Mouse (Mus musculus): Measurements from ENCODE around the gene Mcee. TPM values are rescaled to one million over a fixed set of nuclear protein-coding genes. Genes with fewer than 3 reads are reported as not detected.

Mcee gene
- polyA plus RNA-seq, 1 experiment from 2014 or later: 34.2 TPM

DNA sequence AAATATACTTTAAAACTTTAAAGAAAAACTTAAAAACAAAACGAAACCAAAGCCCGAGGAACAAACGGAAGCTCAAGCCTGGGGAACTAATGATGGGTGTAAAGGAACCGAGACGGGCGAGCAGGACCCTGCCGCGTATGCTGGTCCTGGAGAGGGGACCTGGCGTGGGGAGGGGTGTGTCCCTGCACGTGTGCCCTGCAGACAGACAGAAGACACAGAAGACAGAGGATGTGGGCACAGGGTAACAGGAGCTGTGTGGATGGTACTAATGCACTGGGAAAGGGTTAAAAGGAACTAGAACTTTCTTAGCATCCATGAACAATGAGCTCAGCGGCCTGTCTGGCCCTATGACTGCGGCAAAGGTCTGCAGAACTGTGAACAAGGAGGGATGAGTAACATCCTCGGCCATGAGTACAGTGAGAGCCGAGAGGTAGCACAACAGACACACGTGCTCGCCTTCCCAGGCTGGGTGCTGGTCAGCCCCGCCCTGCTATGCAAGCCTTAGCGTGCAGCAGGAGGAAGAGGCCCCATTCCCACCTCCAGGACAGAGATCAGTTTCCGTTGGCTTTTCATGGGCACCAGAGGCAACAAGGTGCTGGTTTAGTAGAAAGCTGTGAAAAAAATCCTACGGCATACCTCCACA is 32.3 kb upstream of the Mcee start:
- Histone ChIP-seq H3K27me3 (ENCODE audit: control insufficient read depth, insufficient read depth, low read length) (no peaks in the 10 kb centered on the region), H3K4me2 (ENCODE audit: low read depth) (no peak overlapping the region), H3K4me1 (ENCODE audit: control insufficient read depth, insufficient read depth, low read length) (no peaks in the 10 kb centered on the region), H3K4me3 (ENCODE audit: low read depth, low read length) (no peak overlapping the region), H3K9me3 (ENCODE audit: control insufficient read depth, low read length) (no peaks in the 10 kb centered on the region), H3K36me3 (ENCODE audit: control insufficient read depth, insufficient read depth, low read length) (peaks cover 6% of the 10 kb centered on the region), H3K9ac (ENCODE audit: low read length) (no peak overlapping the region), H3K27ac (ENCODE audit: low read depth, low read length) (no peak overlapping the region)
- 84% methylated on average over 20 of the region's 20 CpGs for whole genome bisulfite sequencing
- DNase-seq (ENCODE audit: low spot score) (no peak), ATAC-seq (ENCODE audit: insufficient read depth, low FRiP score, low TSS enrichment) (no peak)

GRCm38 (mm10) chr7:64360586-64360945 is 31.8 kb upstream of the Mcee start:
- WGBS: 66% methylated on average over 3 of the region's 3 CpGs
- no peak overlapping the region for H3K9ac ChIP-seq (ENCODE audit: low read length)
- H3K27me3 ChIP-seq (ENCODE audit: control insufficient read depth, insufficient read depth, low read length): no peaks in the 10 kb centered on the region
- DNase-seq (ENCODE audit: low spot score) (no peak), ATAC-seq (ENCODE audit: insufficient read depth, low FRiP score, low TSS enrichment) (no peak)
- no peak overlapping the region for H3K27ac ChIP-seq (ENCODE audit: low read depth, low read length)
- H3K36me3 ChIP-seq (ENCODE audit: control insufficient read depth, insufficient read depth, low read length): peaks cover 6% of the 10 kb centered on the region
- H3K4me3 ChIP-seq (ENCODE audit: low read depth, low read length): no peak overlapping the region
- H3K4me2 ChIP-seq (ENCODE audit: low read depth): no peak overlapping the region
- H3K9me3 ChIP-seq (ENCODE audit: control insufficient read depth, low read length): no peaks in the 10 kb centered on the region
- no peaks in the 10 kb centered on the region for H3K4me1 ChIP-seq (ENCODE audit: control insufficient read depth, insufficient read depth, low read length)

GRCm38 (mm10) chr7:64365863-64366262 is 26.5 kb upstream of the Mcee start:
- Histone ChIP-seq H3K27ac (ENCODE audit: low read depth, low read length) (no peak overlapping the region), H3K27me3 (ENCODE audit: control insufficient read depth, insufficient read depth, low read length) (no peaks in the 10 kb centered on the region), H3K4me3 (ENCODE audit: low read depth, low read length) (no peak overlapping the region), H3K4me2 (ENCODE audit: low read depth) (no peak overlapping the region), H3K9me3 (ENCODE audit: control insufficient read depth, low read length) (no peaks in the 10 kb centered on the region), H3K4me1 (ENCODE audit: control insufficient read depth, insufficient read depth, low read length) (no peaks in the 10 kb centered on the region), H3K36me3 (ENCODE audit: control insufficient read depth, insufficient read depth, low read length) (peaks cover 6% of the 10 kb centered on the region), H3K9ac (ENCODE audit: low read length) (no peak overlapping the region)
- 93% methylated on average over 5 of the region's 5 CpGs for WGBS
- ATAC-seq (ENCODE audit: insufficient read depth, low FRiP score, low TSS enrichment) (no peak), DNase-seq (ENCODE audit: low spot score) (no peak)

DNA sequence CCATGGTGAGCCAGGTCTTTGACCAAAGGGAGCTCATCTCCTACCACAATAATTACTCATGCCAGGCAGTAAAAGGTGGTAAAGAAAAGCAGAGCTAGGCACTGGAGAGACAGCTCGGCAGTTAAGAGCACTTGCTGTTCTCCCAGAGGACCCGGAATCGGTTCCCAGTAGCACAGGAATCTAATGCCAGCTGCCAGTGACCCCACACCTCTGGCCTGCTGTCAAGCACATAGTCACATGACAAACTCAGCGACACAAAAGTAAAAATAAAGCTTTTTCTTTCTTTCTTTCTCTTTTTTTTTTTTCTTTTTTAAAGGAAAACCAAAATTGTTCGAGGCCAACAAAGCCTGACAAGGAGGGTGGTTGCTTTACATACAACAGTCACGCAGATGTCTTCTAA is 22.6 kb upstream of the Mcee start:
- ATAC-seq (ENCODE audit: insufficient read depth, low FRiP score, low TSS enrichment): no peak
- no peak overlapping the region for H3K27ac ChIP-seq (ENCODE audit: low read depth, low read length)

GRCm38 (mm10) chr7:64371940-64372878 is 20.2 kb upstream of the Mcee start:
- H3K36me3 ChIP-seq (ENCODE audit: control insufficient read depth, insufficient read depth, low read length): peaks cover 4% of the 10 kb centered on the region; the same call in 1 of the 2 replicates
- peaks cover 3% of the 10 kb centered on the region; the same call in 1 of the 2 replicates for H3K4me1 ChIP-seq (ENCODE audit: control insufficient read depth, insufficient read depth, low read length)
- no peak overlapping the region for H3K4me3 ChIP-seq (ENCODE audit: low read depth, low read length)
- no peaks in the 10 kb centered on the region for H3K9me3 ChIP-seq (ENCODE audit: control insufficient read depth, low read length)
- ATAC-seq (ENCODE audit: insufficient read depth, low FRiP score, low TSS enrichment): no peak
- no peak overlapping the region for H3K27ac ChIP-seq (ENCODE audit: low read depth, low read length)
- H3K4me2 ChIP-seq (ENCODE audit: low read depth): no peak overlapping the region
- no peaks in the 10 kb centered on the region for H3K27me3 ChIP-seq (ENCODE audit: control insufficient read depth, insufficient read depth, low read length)
- H3K9ac ChIP-seq (ENCODE audit: low read length): no peak overlapping the region
- no peak for DNase-seq (ENCODE audit: low spot score)
- WGBS: 89% methylated on average over 23 of the region's 23 CpGs

More for the DNA sequence above, 22.6 kb upstream of the Mcee start:
- H3K4me1 ChIP-seq (ENCODE audit: control insufficient read depth, insufficient read depth, low read length): peaks cover 3% of the 10 kb centered on the region; the same call in 1 of the 2 replicates
- no peaks in the 10 kb centered on the region for H3K27me3 ChIP-seq (ENCODE audit: control insufficient read depth, insufficient read depth, low read length)
- WGBS: 89% methylated on average over 6 of the region's 6 CpGs
- H3K9me3 ChIP-seq (ENCODE audit: control insufficient read depth, low read length): no peaks in the 10 kb centered on the region
- no peak overlapping the region for H3K4me3 ChIP-seq (ENCODE audit: low read depth, low read length)
- DNase-seq (ENCODE audit: low spot score): no peak
- H3K36me3 ChIP-seq (ENCODE audit: control insufficient read depth, insufficient read depth, low read length): no peaks in the 10 kb centered on the region; the same call in 1 of the 2 replicates
- H3K4me2 ChIP-seq (ENCODE audit: low read depth): no peak overlapping the region
- no peak overlapping the region for H3K9ac ChIP-seq (ENCODE audit: low read length)

- H3K9ac ChIP-seq (ENCODE audit: low read length): peak overlapping the region; percentile 66
- peak overlapping the region; percentile 60 for H3K4me3 ChIP-seq (ENCODE audit: low read depth, low read length)
- H3K36me3 ChIP-seq (ENCODE audit: control insufficient read depth, insufficient read depth, low read length): peaks cover 6% of the 10 kb centered on the region; the same call in 1 of the 2 replicates
- ATAC-seq (ENCODE audit: insufficient read depth, low FRiP score, low TSS enrichment): peak; percentile 22; the same call in 1 of the 2 replicates
- 18% methylated on average over 18 of the region's 18 CpGs for WGBS
- no peak for DNase-seq (ENCODE audit: low spot score)
- peak overlapping the region; percentile 85 for H3K27ac ChIP-seq (ENCODE audit: low read depth, low read length)
- no peaks in the 10 kb centered on the region for H3K9me3 ChIP-seq (ENCODE audit: control insufficient read depth, low read length)
- H3K4me2 ChIP-seq (ENCODE audit: low read depth): peak overlapping the region; percentile 39
- peaks cover 3% of the 10 kb centered on the region; the same call in 1 of the 2 replicates for H3K4me1 ChIP-seq (ENCODE audit: control insufficient read depth, insufficient read depth, low read length)
- H3K27me3 ChIP-seq (ENCODE audit: control insufficient read depth, insufficient read depth, low read length): no peaks in the 10 kb centered on the region
These were observed 19.1 kb upstream of the Mcee start for GRCm38 (mm10) chr7:64373147-64373829.

- peak; percentile 90 for DNase-seq (ENCODE audit: low spot score)
- no peaks in the 10 kb centered on the region for H3K27me3 ChIP-seq (ENCODE audit: control insufficient read depth, insufficient read depth, low read length)
- peak within 1 kb of the TSS; percentile 85 for H3K27ac ChIP-seq (ENCODE audit: low read depth, low read length)
- H3K9ac ChIP-seq (ENCODE audit: low read length): peak within 1 kb of the TSS; percentile 66
- H3K36me3 ChIP-seq (ENCODE audit: control insufficient read depth, insufficient read depth, low read length): peaks cover 9% of the 10 kb centered on the region; the same call in 1 of the 2 replicates
- 5% methylated on average over 27 of the region's 27 CpGs for WGBS
- H3K4me2 ChIP-seq (ENCODE audit: low read depth): peak within 1 kb of the TSS; percentile 39
- H3K4me3 ChIP-seq (ENCODE audit: low read depth, low read length): peak within 1 kb of the TSS; percentile 60
- peak; percentile 96 for ATAC-seq (ENCODE audit: insufficient read depth, low FRiP score, low TSS enrichment)
- peaks cover 3% of the 10 kb centered on the region; the same call in 1 of the 2 replicates for H3K4me1 ChIP-seq (ENCODE audit: control insufficient read depth, insufficient read depth, low read length)
- H3K9me3 ChIP-seq (ENCODE audit: control insufficient read depth, low read length): no peaks in the 10 kb centered on the region
These were observed 18.4 kb upstream of the Mcee start, which contains the start of gene Fan1 for GRCm38 (mm10) chr7:64373830-64374562. Gene Fan1, minus strand, starts transcription at chr7:64374095.

- Histone ChIP-seq H3K4me1 (ENCODE audit: control insufficient read depth, insufficient read depth, low read length) (peaks cover 4% of the 10 kb centered on the region), H3K27ac (ENCODE audit: low read depth, low read length) (no peak overlapping the region), H3K9me3 (ENCODE audit: control insufficient read depth, low read length) (no peaks in the 10 kb centered on the region), H3K36me3 (ENCODE audit: control insufficient read depth, insufficient read depth, low read length) (no peaks in the 10 kb centered on the region; the same call in 1 of the 2 replicates), H3K27me3 (ENCODE audit: control insufficient read depth, insufficient read depth, low read length) (no peaks in the 10 kb centered on the region), H3K9ac (ENCODE audit: low read length) (peak overlapping the region; percentile 65), H3K4me3 (ENCODE audit: low read depth, low read length) (peak overlapping the region; percentile 77), H3K4me2 (ENCODE audit: low read depth) (peak overlapping the region; percentile 71)
- ATAC-seq (ENCODE audit: insufficient read depth, low FRiP score, low TSS enrichment) (no peak), DNase-seq (ENCODE audit: low spot score) (peak; percentile 10)
- 4% methylated on average over 8 of the region's 8 CpGs for WGBS
These were observed 928 bp upstream of the Mcee start for GRCm38 (mm10) chr7:64391479-64391878.

Measured in neural tube, embryonic 11.5 days (tissue).